Mouse (Mus musculus): ENCODE measurements around the gene Hmx2.
A peak's percentile ranks its signal among the peaks of the same experiment; 100 is the strongest.

Hmx2 gene

GRCm38 (mm10) chr7:131548473-131548872 lies at the start of gene Hmx2:
Gene Hmx2, plus strand, starts transcription at chr7:131548773.
- no peak for DNase-seq

GRCm38 (mm10) chr7:131503739-131504138 lies 44.8 kb upstream of the Hmx2 start:
- no peak for DNase-seq

GRCm38 (mm10) chr7:131539979-131540378 lies 8.6 kb upstream of the Hmx2 start:
- DNase-seq = peak; percentile 66

- DNase-seq = no peak
These were observed 7.1 kb upstream of the Hmx2 start for GRCm38 (mm10) chr7:131541184-131542114.

GRCm38 (mm10) chr7:131542115-131542871 lies 6.3 kb upstream of the Hmx2 start, which contains the start of gene Hmx3:
Gene Hmx3, plus strand, starts transcription at chr7:131542867.
- DNase-seq = no peak

GRCm38 (mm10) chr7:131542872-131543622 lies 5.5 kb upstream of the Hmx2 start:
- no peak for DNase-seq

- DNase-seq = no peak
These were observed 4.7 kb upstream of the Hmx2 start for GRCm38 (mm10) chr7:131543623-131544481.

- no peak for DNase-seq
These were observed 3.7 kb upstream of the Hmx2 start for GRCm38 (mm10) chr7:131544871-131545270.

- DNase-seq = no peak
These were observed 2.7 kb upstream of the Hmx2 start for GRCm38 (mm10) chr7:131545701-131546385.

GRCm38 (mm10) chr7:131546423-131546822 lies 2.1 kb upstream of the Hmx2 start:
- no peak for DNase-seq

GRCm38 (mm10) chr7:131547481-131547880 lies 1.1 kb upstream of the Hmx2 start:
- no peak for DNase-seq

- no peak for DNase-seq
These were observed 2.9 kb downstream of the Hmx2 start for GRCm38 (mm10) chr7:131551471-131551870.

- DNase-seq = no peak
These were observed 3.6 kb downstream of the Hmx2 start for GRCm38 (mm10) chr7:131551931-131552741.

GRCm38 (mm10) chr7:131552781-131553180 lies 4.2 kb downstream of the Hmx2 start:
- DNase-seq = no peak

- DNase-seq = no peak
These were observed 5.2 kb downstream of the Hmx2 start for GRCm38 (mm10) chr7:131553771-131554175.

GRCm38 (mm10) chr7:131554341-131555180 lies 6.0 kb downstream of the Hmx2 start:
- DNase-seq = no peak

- DNase-seq = no peak
These were observed 6.9 kb downstream of the Hmx2 start for GRCm38 (mm10) chr7:131555301-131556081.

- no peak for DNase-seq
These were observed 7.5 kb downstream of the Hmx2 start for GRCm38 (mm10) chr7:131556116-131556515.

Data from layer of hippocampus, adult 9-11 months (tissue).